ENCODE assay signal across 28 mouse cellular contexts in genomic region chr2:164371371-164371770, GRCm38 (mm10). TPM values are rescaled to one million over a fixed set of nuclear protein-coding genes. Genes with fewer than 3 reads are reported as not detected.
"Had no signal": no experiment of that assay in that cellular context is flagged by ENCODE, and none has a peak within 500 bp of the region (broad histone marks: within the 10 kb centered on the region; RNA-seq: fewer than 3 reads in every experiment).

No protein-coding gene starts in this region.

- H3K27ac ChIP-seq: liver, embryonic 15.5 days; lung, embryonic 15.5 days; macrophage; midbrain, embryonic 13.5 days; neural tube, embryonic 12.5 days had no signal

- H3K4me3 ChIP-seq: liver, embryonic 15.5 days; lung, embryonic 15.5 days; megakaryocyte, embryonic 14.5 days; midbrain, embryonic 13.5 days; neural tube, embryonic 12.5 days had no signal

- H3K4me1 ChIP-seq: liver, embryonic 15.5 days; lung, embryonic 15.5 days; midbrain, embryonic 13.5 days; neural tube, embryonic 12.5 days had no signal

- DNase-seq: liver, postnatal 0 days; lung, adult 2 months; lung, postnatal 14 days; lung, postnatal 36 days; retina, postnatal 1 day; right cerebral cortex, adult 18-20 months; right cerebral cortex, postnatal 25 days; right cerebral cortex, postnatal 4 days; spleen, adult 18-20 months; thymus, adult 18-20 months; thymus, postnatal 14 days; thymus, postnatal 36 days had no signal

RNA-seq across cellular contexts. Expression of gene Slpi, which starts 17.5 kb away (rescaled TPM):
- polyA plus RNA-seq: midbrain, embryonic 16.5 days; neural tube, embryonic 12.5 days; neural tube, embryonic 14.5 days had no signal

RNA-seq across cellular contexts. Expression of gene Rbpjl, which starts 31.6 kb away (rescaled TPM):
- total RNA-seq: megakaryocyte progenitor cell, adult 5-6 weeks had no signal
- polyA plus RNA-seq: liver, postnatal 0 days; macrophage; midbrain, embryonic 11.5 days; midbrain, embryonic 13.5 days; thymus, postnatal 0 days had no signal

RNA-seq across cellular contexts. Expression of gene Matn4, which starts 33.6 kb away (rescaled TPM):
- total RNA-seq: megakaryocyte progenitor cell, adult 5-6 weeks; neutrophil, adult 5-6 weeks had no signal
- polyA plus RNA-seq: macrophage had no signal

RNA-seq across cellular contexts. Expression of gene Svs5, which starts 38.8 kb away (rescaled TPM):
- total RNA-seq: megakaryocyte progenitor cell, adult 5-6 weeks; neutrophil, adult 5-6 weeks had no signal
- polyA plus RNA-seq: liver, embryonic 15.5 days; liver, postnatal 0 days; lung, adult 2 months; lung, embryonic 15.5 days; lung, postnatal 0 days; macrophage; midbrain, embryonic 11.5 days; midbrain, embryonic 13.5 days; midbrain, embryonic 16.5 days; neural tube, embryonic 12.5 days; neural tube, embryonic 14.5 days; small intestine, adult 2 months; stomach, embryonic 14.5 days; stomach, embryonic 16.5 days; thymus, postnatal 0 days had no signal

RNA-seq across cellular contexts. Expression of gene Svs6, which starts 54.8 kb away (rescaled TPM):
- total RNA-seq: megakaryocyte progenitor cell, adult 5-6 weeks; neutrophil, adult 5-6 weeks had no signal
- polyA plus RNA-seq: liver, embryonic 15.5 days; liver, postnatal 0 days; lung, adult 2 months; lung, embryonic 15.5 days; lung, postnatal 0 days; macrophage; midbrain, embryonic 11.5 days; midbrain, embryonic 13.5 days; midbrain, embryonic 16.5 days; neural tube, embryonic 12.5 days; neural tube, embryonic 14.5 days; small intestine, adult 2 months; stomach, embryonic 14.5 days; stomach, embryonic 16.5 days; thymus, postnatal 0 days had no signal
